Mouse (Mus musculus) MEL (cell line): ENCODE measurements around the gene Dnaja1. TPM values are rescaled to one million over a fixed set of nuclear protein-coding genes. Genes with fewer than 3 reads are reported as not detected.

ENCODE experiments used
- DNase-seq: peaks from one replicate; pipeline ENCODE4 v3.0.0; 2011; ENCODE audit warnings: low read depth, low spot score
- H3K27ac ChIP-seq: 2 replicates; pipeline ENCODE4 v1.5.1; 2012; ENCODE audit warnings: low read depth, mild to moderate bottlenecking, control low read depth, low read length, moderate library complexity; ENCODE audit not compliant: control insufficient read depth
- H3K27me3 ChIP-seq, 2 experiments: fragments of 150-350 bp in 1 of 2; sonication (generic) in 1 of 2; 2 replicates each; pipeline ENCODE4 v1.6.1; 2012; ENCODE audit warnings: low read length in 2 of 2, mild to moderate bottlenecking in 2 of 2, improper control_type of control experiment in 1 of 2, moderate library complexity in 1 of 2; ENCODE audit not compliant: insufficient read depth in 2 of 2, control insufficient read depth in 1 of 2
- H3K36me3 ChIP-seq, 2 experiments: 2 replicates each; pipeline ENCODE4 v1.6.1; 2012 to 2014; ENCODE audit warnings: low read length in 2 of 2, improper control_type of control experiment in 1 of 2, inconsistent platforms in 1 of 2, mild to moderate bottlenecking in 1 of 2; ENCODE audit not compliant: insufficient read depth in 2 of 2, control insufficient read depth in 1 of 2
- H3K4me1 ChIP-seq, 2 experiments: fragments of 150-350 bp in 1 of 2; sonication (generic) in 1 of 2; 2 replicates each; pipeline ENCODE4 v1.6.1; 2012; ENCODE audit warnings: low read length in 2 of 2, improper control_type of control experiment in 1 of 2, mild to moderate bottlenecking in 1 of 2; ENCODE audit not compliant: insufficient read depth in 2 of 2, control insufficient read depth in 1 of 2
- H3K4me3 ChIP-seq, 2 experiments: fragments of 150-350 bp in 1 of 2; sonication (generic) in 1 of 2; 2 replicates each; pipeline ENCODE4 v1.5.1; 2012; ENCODE audit warnings: low read depth in 2 of 2, low read length in 2 of 2, mild to moderate bottlenecking in 2 of 2, moderate library complexity in 2 of 2, control low read depth in 1 of 2, improper control_type of control experiment in 1 of 2; ENCODE audit not compliant: control insufficient read depth in 1 of 2, insufficient read depth in 1 of 2
- H3K79me2 ChIP-seq: 2 replicates; pipeline ENCODE4 v1.6.1; 2012; ENCODE audit warnings: mild to moderate bottlenecking, low read length, moderate library complexity; ENCODE audit not compliant: control insufficient read depth, poor library complexity, insufficient read depth
- H3K9ac ChIP-seq: 2 replicates; pipeline ENCODE4 v1.6.1; 2012; ENCODE audit warnings: low read depth, mild to moderate bottlenecking, control low read depth, low read length, moderate library complexity; ENCODE audit not compliant: control insufficient read depth, poor library complexity, severe bottlenecking
- H3K9me3 ChIP-seq: fragments of 150-350 bp; sonication (generic); replicated peaks from 2 replicates; pipeline ENCODE4 v1.6.1; 2012; ENCODE audit warnings: mild to moderate bottlenecking, low read length, improper control_type of control experiment, moderate library complexity; ENCODE audit not compliant: insufficient read depth
- CHD1 ChIP-seq: IDR thresholded peaks from 2 replicates; pipeline ENCODE4 v1.6.1; 2012; ENCODE audit warnings: low read depth, mild to moderate bottlenecking, inconsistent platforms, low read length, improper control_type of control experiment
- EP300 ChIP-seq, 2 experiments: IDR thresholded peaks; 2 replicates each; pipeline ENCODE4 v1.6.1; 2011; ENCODE audit warnings: improper control_type of control experiment in 2 of 2, low read length in 2 of 2, low read depth in 1 of 2, mild to moderate bottlenecking in 1 of 2
- ETS1 ChIP-seq: IDR thresholded peaks from 2 replicates; pipeline ENCODE4 v1.6.1; 2012; ENCODE audit warnings: low read depth, mild to moderate bottlenecking, inconsistent platforms, low read length, improper control_type of control experiment, moderate library complexity
- GATA1 ChIP-seq: IDR thresholded peaks from 2 replicates; pipeline ENCODE4 v1.6.1; 2011; ENCODE audit warnings: low read depth, low read length, improper control_type of control experiment
- KAT2A ChIP-seq: conservative IDR thresholded peaks from 2 replicates; pipeline ENCODE4 v1.6.1; 2012; ENCODE audit warnings: low read depth, low read length, improper control_type of control experiment, inconsistent platforms
- MAFK ChIP-seq: IDR thresholded peaks from 2 replicates; pipeline ENCODE4 v1.6.1; 2011; ENCODE audit warnings: low read depth, mild to moderate bottlenecking, low read length, improper control_type of control experiment, borderline replicate concordance
- MAX ChIP-seq: IDR thresholded peaks from 2 replicates; pipeline ENCODE4 v1.6.1; 2011; ENCODE audit warnings: low read length, improper control_type of control experiment
- MEF2A ChIP-seq: IDR thresholded peaks from 2 replicates; pipeline ENCODE4 v1.6.1; 2014; ENCODE audit warnings: low read depth, mild to moderate bottlenecking, inconsistent platforms, low read length, improper control_type of control experiment; ENCODE audit not compliant: poor library complexity, insufficient replicate concordance, severe bottlenecking; ENCODE audit errors: extremely low read depth
- NRF1 ChIP-seq: IDR thresholded peaks from 2 replicates; pipeline ENCODE4 v1.6.1; 2014; ENCODE audit warnings: low read depth, mild to moderate bottlenecking, inconsistent platforms, low read length, improper control_type of control experiment, moderate library complexity; ENCODE audit not compliant: poor library complexity, insufficient read depth, severe bottlenecking
- POLR2A ChIP-seq, 2 experiments: IDR thresholded peaks; 2 replicates each; pipeline ENCODE4 v1.6.1; 2011 to 2012; ENCODE audit warnings: low read length in 2 of 2, mild to moderate bottlenecking in 2 of 2, control low read depth in 1 of 2, improper control_type of control experiment in 1 of 2, low read depth in 1 of 2, moderate library complexity in 1 of 2; ENCODE audit not compliant: control insufficient read depth in 1 of 2, insufficient read depth in 1 of 2, poor library complexity in 1 of 2
- POLR2AphosphoS2 ChIP-seq: IDR thresholded peaks from 2 replicates; pipeline ENCODE4 v1.6.1; 2011; ENCODE audit warnings: low read length, improper control_type of control experiment
- RCOR1 ChIP-seq: IDR thresholded peaks from 2 replicates; pipeline ENCODE4 v1.6.1; 2012; ENCODE audit warnings: low read depth, mild to moderate bottlenecking, inconsistent platforms, low read length, improper control_type of control experiment
- SIN3A ChIP-seq: IDR thresholded peaks from 2 replicates; pipeline ENCODE4 v1.6.1; 2012; ENCODE audit warnings: low read length, improper control_type of control experiment, inconsistent platforms
- TAL1 ChIP-seq: IDR thresholded peaks from 2 replicates; pipeline ENCODE4 v1.6.1; 2012; ENCODE audit warnings: mild to moderate bottlenecking, inconsistent platforms, low read length, moderate library complexity, mixed read lengths
- TBP ChIP-seq: IDR thresholded peaks from 2 replicates; pipeline ENCODE4 v1.8.0; 2011; ENCODE audit warnings: low read depth, low read length, improper control_type of control experiment
- TCF12 ChIP-seq: IDR thresholded peaks from 2 replicates; pipeline ENCODE4 v1.6.1; 2014; ENCODE audit warnings: low read depth, mild to moderate bottlenecking, inconsistent platforms, low read length, improper control_type of control experiment, moderate library complexity
- UBTF ChIP-seq: IDR thresholded peaks from 2 replicates; pipeline ENCODE4 v1.6.1; 2012; ENCODE audit warnings: low read depth, mild to moderate bottlenecking, inconsistent platforms, low read length, improper control_type of control experiment, moderate library complexity, borderline replicate concordance; ENCODE audit not compliant: insufficient read depth
- USF2 ChIP-seq, 2 experiments: IDR thresholded peaks; 2 replicates each; pipeline ENCODE4 v1.6.1; 2011 to 2012; ENCODE audit warnings: improper control_type of control experiment in 2 of 2, low read length in 2 of 2, borderline replicate concordance in 1 of 2, inconsistent platforms in 1 of 2, low read depth in 1 of 2, mild to moderate bottlenecking in 1 of 2; ENCODE audit not compliant: insufficient read depth in 1 of 2
- ZC3H11A ChIP-seq: IDR thresholded peaks from 2 replicates; pipeline ENCODE4 v1.6.1; 2012; ENCODE audit warnings: low read depth, mild to moderate bottlenecking, inconsistent platforms, low read length, improper control_type of control experiment
- ZKSCAN1 ChIP-seq: IDR thresholded peaks from 2 replicates; pipeline ENCODE4 v1.6.1; 2012; ENCODE audit warnings: low read depth, mild to moderate bottlenecking, inconsistent platforms, low read length, improper control_type of control experiment, moderate library complexity
- ZMIZ1 ChIP-seq: IDR thresholded peaks from 2 replicates; pipeline ENCODE4 v1.6.1; 2012; ENCODE audit warnings: low read depth, mild to moderate bottlenecking, inconsistent platforms, low read length, improper control_type of control experiment, moderate library complexity
- polyA plus RNA-seq, 2 experiments: library from polyadenylated mRNA; stranded (reverse) in 1 of 2; unstranded in 1 of 2; fragments of >175 nt in 1 of 2; fragments of >200 nt in 1 of 2; gene quantifications; 2 replicates each; pipeline versions ENCODE4 v1.2.1 to v1.2.4; 2012; ENCODE audit warnings: low replicate concordance in 2 of 2, low read depth in 1 of 2; ENCODE audit not compliant: insufficient read length in 2 of 2, insufficient read depth in 1 of 2, missing spikeins in 1 of 2
- total RNA-seq: library from RNA; depleted of rRNA; stranded (reverse); fragments of 300-350 nt; gene quantifications from 2 replicates; pipeline ENCODE4 v1.2.3, GENCODE M21; 2012

Gene Dnaja1
- total and polyA plus RNA-seq, 3 experiments = 108 to 482 (median 355) TPM

DNA sequence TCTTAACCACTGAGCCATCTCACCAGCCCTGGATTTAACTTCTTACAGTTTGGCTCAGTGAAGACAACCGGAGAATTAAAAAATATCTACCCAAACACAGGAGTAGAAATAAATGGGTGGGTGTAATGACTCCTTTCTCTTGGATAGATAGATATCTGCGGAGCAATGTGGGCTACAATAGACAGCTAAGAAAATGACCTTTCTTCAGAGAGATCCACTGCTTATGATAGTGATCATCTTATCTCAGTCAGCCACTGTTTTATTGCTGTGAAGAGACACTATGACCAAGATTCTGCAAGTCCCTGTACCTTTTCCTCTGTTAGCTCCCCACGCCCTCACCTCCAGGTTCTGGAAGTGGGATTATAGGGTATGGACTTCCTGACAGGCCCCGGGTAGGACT is 61.1 kb downstream of the Dnaja1 start:
- H3K9me3 ChIP-seq = no peaks in the 10 kb centered on the region
- peak; percentile 54; the same call in 1 of the 2 replicates for TF ChIP-seq GATA1
- no peak for TF ChIP-seq UBTF
- H3K4me1 ChIP-seq = peaks cover 8 to 45% of the 10 kb centered on the region in 2 experiments
- DNase-seq = no peak
- H3K9ac ChIP-seq = no peak overlapping the region
- H3K27ac ChIP-seq = no peak overlapping the region
- H3K4me3 ChIP-seq = no peak overlapping the region
- no peaks in the 10 kb centered on the region for H3K79me2 ChIP-seq
- H3K27me3 ChIP-seq = no peaks in the 10 kb centered on the region
- H3K36me3 ChIP-seq = peaks cover 0 to 43% of the 10 kb centered on the region in 2 experiments; a peak in 2 of 4 replicates

DNA sequence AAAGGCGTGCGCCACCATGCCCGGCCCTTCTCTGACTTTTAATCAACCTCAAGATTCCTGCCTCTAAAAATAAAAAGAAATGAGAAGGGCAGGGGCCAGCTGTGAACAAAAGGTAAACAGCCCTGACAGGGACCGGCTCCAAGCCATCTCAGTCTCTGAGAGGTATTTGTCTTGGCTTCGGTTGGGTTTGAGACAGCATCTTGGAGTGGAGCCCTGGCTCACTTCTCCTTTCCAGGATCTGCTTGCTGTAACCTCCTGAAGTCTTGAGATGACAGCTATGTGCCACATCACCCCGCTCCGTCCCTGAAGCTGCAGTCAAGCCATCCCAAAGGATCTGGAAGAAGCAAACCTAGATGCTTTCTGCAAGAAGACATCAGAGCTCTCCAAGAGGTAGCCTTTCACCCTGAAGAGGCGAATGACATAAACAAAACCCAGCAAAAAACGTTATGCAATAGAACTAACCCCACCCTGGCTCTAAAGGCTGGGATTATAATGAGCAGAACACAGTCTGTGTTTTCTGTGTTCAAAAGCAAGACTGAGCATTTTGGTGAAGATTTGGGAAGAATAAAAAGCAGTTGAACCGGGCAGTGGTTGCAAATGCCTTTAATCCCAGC is 62.7 kb downstream of the Dnaja1 start:
- no peak overlapping the region for H3K4me3 ChIP-seq
- peaks cover 0 to 41% of the 10 kb centered on the region in 2 experiments; a peak in 2 of 4 replicates for H3K36me3 ChIP-seq
- no peak overlapping the region for H3K9ac ChIP-seq
- 0 out of 2 replicates have a peak, but pooled peaks have one; percentile 16 for TF ChIP-seq SIN3A
- TF ChIP-seq CHD1 = no peak
- TF ChIP-seq ZC3H11A = no peak
- TF ChIP-seq EP300 (IDR thresholded peaks at IDR 0.05; ENCODE audit: low read depth in 1 of 2, low read length in 2 of 2) = no peak
- TF ChIP-seq RCOR1 = no peak
- TF ChIP-seq ETS1 = peak; percentile 18; the same call in 1 of the 2 replicates
- no peak for TF ChIP-seq TCF12
- TF ChIP-seq MAFK = no peak
- TF ChIP-seq MEF2A = no peak
- TF ChIP-seq, all 39 proteins: peak for 2
- peak; percentile 74 for DNase-seq
- Histone ChIP-seq H3K27ac (no peak overlapping the region), H3K4me1 (peaks cover 8 to 38% of the 10 kb centered on the region in 2 experiments), H3K79me2 (no peaks in the 10 kb centered on the region), H3K9me3 (no peaks in the 10 kb centered on the region), H3K27me3 (no peaks in the 10 kb centered on the region)

GRCm38 (mm10) chr4:40785620-40786166 is 63.7 kb downstream of the Dnaja1 start:
- Histone ChIP-seq H3K4me3 (no peak overlapping the region), H3K4me1 (peaks cover 8 to 32% of the 10 kb centered on the region in 2 experiments), H3K27me3 (no peaks in the 10 kb centered on the region), H3K27ac (no peak overlapping the region), H3K79me2 (no peaks in the 10 kb centered on the region), H3K9ac (no peak overlapping the region), H3K36me3 (peaks cover 0 to 33% of the 10 kb centered on the region in 2 experiments; a peak in 2 of 4 replicates), H3K9me3 (no peaks in the 10 kb centered on the region)
- peak; percentile 69 for DNase-seq
- TF ChIP-seq TBP (no peak), POLR2A (IDR thresholded peaks at IDR 0.05; ENCODE audit: control insufficient read depth in 1 of 2, insufficient read depth in 1 of 2, low read depth in 1 of 2, low read length in 2 of 2, poor library complexity in 1 of 2) (no peak), EP300 (IDR thresholded peaks at IDR 0.05; ENCODE audit: low read depth in 1 of 2, low read length in 2 of 2) (no peak), MEF2A (no peak), NRF1 (no peak), USF2 (IDR thresholded peaks at IDR 0.05; ENCODE audit: borderline replicate concordance in 1 of 2, insufficient read depth in 1 of 2, low read depth in 1 of 2, low read length in 2 of 2) (no peak), ZMIZ1 (no peak), POLR2AphosphoS2 (no peak), TCF12 (no peak), MAX (no peak), TAL1 (no peak), KAT2A (no peak), ZC3H11A (no peak), ZKSCAN1 (no peak), SIN3A (no peak)
